Mouse (Mus musculus): ENCODE results near the gene Banf2. TPM values are rescaled to one million over a fixed set of nuclear protein-coding genes. Genes with fewer than 3 reads are reported as not detected.

Banf2 gene
- polyA plus RNA-seq, 1 experiment from 2014 or later, result not detected

DNA sequence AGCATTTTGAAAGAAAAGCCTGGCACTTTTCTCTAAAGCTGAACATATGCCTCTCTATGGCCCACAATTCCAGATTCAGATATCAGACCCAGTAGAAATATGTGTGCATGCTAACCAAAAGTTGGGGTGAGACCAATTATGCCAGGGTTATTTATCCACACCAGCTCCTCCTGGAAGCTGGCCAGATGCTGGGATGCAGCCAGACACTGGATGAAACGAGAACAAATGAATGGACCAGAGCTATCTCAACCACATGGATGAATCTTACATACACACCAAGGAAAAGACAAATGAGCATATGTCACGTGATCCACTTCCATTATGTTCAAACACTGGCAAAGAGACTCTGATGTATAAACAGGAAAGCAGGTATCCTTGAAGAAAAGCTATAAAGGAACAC lies 29.3 kb upstream of the Banf2 start:
- H3K9me3 ChIP-seq (ENCODE audit: control insufficient read depth, low read length), result no peaks in the 10 kb centered on the region
- peaks cover 32% of the 10 kb centered on the region for H3K4me1 ChIP-seq (ENCODE audit: control insufficient read depth, insufficient read depth, low read length)
- ATAC-seq (ENCODE audit: low read depth) (no peak), DNase-seq (ENCODE audit: low spot score) (peak; percentile 18)
- H3K36me3 ChIP-seq (ENCODE audit: control insufficient read depth, insufficient read depth, low read length), result peaks cover 19% of the 10 kb centered on the region; the same call in 1 of the 2 replicates
- H3K27ac ChIP-seq (replicated peaks; ENCODE audit: low read depth, low read length), result no peak overlapping the region
- H3K4me3 ChIP-seq (ENCODE audit: low read depth, low read length), result no peak overlapping the region
- WGBS, result 49% methylated on average over 2 of the region's 2 CpGs
- H3K4me2 ChIP-seq (ENCODE audit: low read depth, low read length), result no peak overlapping the region
- H3K9ac ChIP-seq (ENCODE audit: low read depth, low read length), result no peak overlapping the region
- H3K27me3 ChIP-seq (replicated peaks; ENCODE audit: control insufficient read depth, insufficient read depth, low read length), result no peaks in the 10 kb centered on the region

DNA sequence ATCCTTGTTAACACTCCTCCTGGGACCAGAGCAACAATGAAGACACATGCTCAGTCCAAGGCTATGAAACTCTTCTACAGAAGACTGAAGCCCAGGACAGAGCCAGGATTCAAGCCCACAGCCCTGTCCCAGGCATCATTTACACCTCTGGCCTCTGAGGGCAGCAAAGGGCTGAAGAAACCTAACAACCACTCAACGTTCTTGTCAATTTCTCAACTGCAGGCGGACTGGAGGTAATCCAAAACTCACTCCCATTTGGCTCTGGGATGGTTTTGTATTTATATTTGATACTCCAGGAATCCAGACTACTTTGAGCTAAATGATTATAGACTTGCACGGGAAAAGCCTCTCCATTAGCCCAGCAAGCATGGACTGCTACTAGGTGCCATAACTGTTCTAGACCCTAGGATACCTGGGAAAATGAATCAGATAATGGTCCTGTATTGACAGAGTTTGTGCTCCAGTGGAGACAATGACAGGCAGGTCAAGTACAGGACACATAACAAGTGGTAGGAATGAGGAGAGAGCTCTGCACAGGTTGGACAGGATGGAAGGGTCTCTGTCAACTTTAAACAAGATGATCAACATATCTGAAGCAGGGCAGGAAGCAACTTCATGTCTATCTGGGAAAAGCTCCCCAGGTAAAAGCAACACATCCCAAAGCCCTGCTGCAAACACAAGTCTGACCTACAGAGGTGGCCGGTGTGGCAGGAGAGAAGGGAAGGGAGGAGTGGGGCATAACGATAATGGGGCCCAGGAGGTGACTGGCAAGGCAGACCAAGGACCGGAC lies 27.5 kb upstream of the Banf2 start:
- H3K4me1 ChIP-seq (ENCODE audit: control insufficient read depth, insufficient read depth, low read length), result peaks cover 44% of the 10 kb centered on the region
- DNase-seq (ENCODE audit: low spot score) (peak; percentile 55), ATAC-seq (ENCODE audit: low read depth) (no peak)
- H3K9ac ChIP-seq (ENCODE audit: low read depth, low read length), result no peak overlapping the region
- H3K4me2 ChIP-seq (ENCODE audit: low read depth, low read length), result 0 out of 2 replicates have a peak overlapping the region, but pooled peaks have one; percentile 6
- H3K36me3 ChIP-seq (ENCODE audit: control insufficient read depth, insufficient read depth, low read length), result peaks cover 26% of the 10 kb centered on the region; the same call in 1 of the 2 replicates
- H3K9me3 ChIP-seq (ENCODE audit: control insufficient read depth, low read length), result no peaks in the 10 kb centered on the region
- H3K4me3 ChIP-seq (ENCODE audit: low read depth, low read length), result no peak overlapping the region
- no peaks in the 10 kb centered on the region for H3K27me3 ChIP-seq (replicated peaks; ENCODE audit: control insufficient read depth, insufficient read depth, low read length)
- WGBS, result 59% methylated on average over 6 of the region's 6 CpGs
- no peak overlapping the region for H3K27ac ChIP-seq (replicated peaks; ENCODE audit: low read depth, low read length)

DNA sequence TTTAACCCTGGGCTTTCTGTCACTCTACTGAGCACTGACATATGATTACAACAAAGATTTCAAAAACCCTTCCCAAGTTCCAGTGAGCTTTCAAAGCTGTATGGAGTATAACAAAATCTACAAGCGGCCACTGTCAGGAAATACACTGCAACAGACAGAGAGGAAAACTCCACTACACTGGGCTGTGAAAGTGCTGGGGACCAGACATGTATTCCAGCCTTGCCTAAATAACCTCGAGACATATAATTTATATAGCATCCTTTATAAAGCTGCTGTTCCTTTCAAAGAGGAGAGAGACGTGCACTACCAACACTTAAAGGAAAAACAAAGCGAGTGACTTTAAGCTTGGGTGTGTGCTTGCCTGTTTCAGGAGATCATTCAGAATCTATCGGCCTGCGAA lies 26.2 kb upstream of the Banf2 start:
- ATAC-seq (ENCODE audit: low read depth) (no peak), DNase-seq (ENCODE audit: low spot score) (no peak)
- Histone ChIP-seq H3K36me3 (ENCODE audit: control insufficient read depth, insufficient read depth, low read length) (peaks cover 26% of the 10 kb centered on the region; the same call in 1 of the 2 replicates), H3K4me1 (ENCODE audit: control insufficient read depth, insufficient read depth, low read length) (peaks cover 47% of the 10 kb centered on the region), H3K27me3 (replicated peaks; ENCODE audit: control insufficient read depth, insufficient read depth, low read length) (no peaks in the 10 kb centered on the region), H3K9ac (ENCODE audit: low read depth, low read length) (no peak overlapping the region), H3K9me3 (ENCODE audit: control insufficient read depth, low read length) (no peaks in the 10 kb centered on the region), H3K4me3 (ENCODE audit: low read depth, low read length) (no peak overlapping the region), H3K4me2 (ENCODE audit: low read depth, low read length) (peak overlapping the region; percentile 16; the same call in 1 of the 2 replicates), H3K27ac (replicated peaks; ENCODE audit: low read depth, low read length) (no peak overlapping the region)
- WGBS, result 90% methylated on average over 6 of the region's 6 CpGs

DNA sequence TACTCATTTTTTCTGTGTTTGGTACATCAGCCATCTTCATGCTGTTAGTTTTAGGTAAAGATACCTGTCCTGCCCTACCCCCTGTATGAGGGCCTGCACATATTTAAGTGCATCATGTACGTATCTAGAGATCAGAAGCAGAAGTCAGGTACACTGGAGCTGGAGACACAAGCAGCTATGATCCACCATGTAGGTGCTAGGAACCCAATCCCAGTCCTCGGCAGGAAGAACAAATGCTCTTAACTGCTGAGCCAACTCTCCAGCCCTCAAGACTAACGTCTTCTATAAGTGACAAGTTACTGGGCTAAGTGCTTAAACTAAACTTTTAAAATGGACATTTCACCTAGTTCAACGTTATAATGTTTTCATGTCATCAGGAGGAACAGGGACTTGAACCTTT lies 25.6 kb upstream of the Banf2 start:
- WGBS, result 82% methylated on average over 4 of the region's 4 CpGs
- H3K9ac ChIP-seq (ENCODE audit: low read depth, low read length), result no peak overlapping the region
- ATAC-seq (ENCODE audit: low read depth) (no peak), DNase-seq (ENCODE audit: low spot score) (no peak)
- H3K4me3 ChIP-seq (ENCODE audit: low read depth, low read length), result no peak overlapping the region
- H3K4me1 ChIP-seq (ENCODE audit: control insufficient read depth, insufficient read depth, low read length), result peaks cover 47% of the 10 kb centered on the region
- no peak overlapping the region for H3K27ac ChIP-seq (replicated peaks; ENCODE audit: low read depth, low read length)
- H3K27me3 ChIP-seq (replicated peaks; ENCODE audit: control insufficient read depth, insufficient read depth, low read length), result no peaks in the 10 kb centered on the region
- no peak overlapping the region for H3K4me2 ChIP-seq (ENCODE audit: low read depth, low read length)
- no peaks in the 10 kb centered on the region for H3K9me3 ChIP-seq (ENCODE audit: control insufficient read depth, low read length)
- H3K36me3 ChIP-seq (ENCODE audit: control insufficient read depth, insufficient read depth, low read length), result peaks cover 26% of the 10 kb centered on the region; the same call in 1 of the 2 replicates

DNA sequence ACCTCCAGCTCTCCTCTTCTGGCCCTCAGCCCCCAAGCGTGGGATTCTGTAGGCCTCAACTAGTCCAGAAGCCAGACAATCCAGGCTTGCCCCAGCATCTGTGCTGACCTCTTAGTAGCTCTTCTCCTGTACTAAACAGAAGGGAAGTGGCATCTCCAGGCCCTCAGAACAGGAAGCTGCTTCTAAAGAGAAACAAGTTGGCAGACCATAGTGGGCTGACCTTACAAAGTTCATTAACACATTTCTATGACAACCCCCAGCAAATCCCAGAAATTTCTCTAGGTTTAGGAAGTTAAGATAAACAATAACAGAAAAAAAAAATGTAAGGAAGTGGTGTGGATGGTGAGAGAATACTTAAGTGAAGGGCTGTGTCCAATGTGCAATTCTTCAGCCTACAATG lies 23.8 kb upstream of the Banf2 start:
- DNase-seq (ENCODE audit: low spot score), result no peak
- H3K27me3 ChIP-seq (replicated peaks; ENCODE audit: control insufficient read depth, insufficient read depth, low read length), result no peaks in the 10 kb centered on the region
- peaks cover 21% of the 10 kb centered on the region; the same call in 1 of the 2 replicates for H3K36me3 ChIP-seq (ENCODE audit: control insufficient read depth, insufficient read depth, low read length)
- no peaks in the 10 kb centered on the region for H3K9me3 ChIP-seq (ENCODE audit: control insufficient read depth, low read length)
- peak overlapping the region; percentile 69 for H3K4me2 ChIP-seq (ENCODE audit: low read depth, low read length)
- peak overlapping the region; percentile 95 for H3K4me3 ChIP-seq (ENCODE audit: low read depth, low read length)
- H3K4me1 ChIP-seq (ENCODE audit: control insufficient read depth, insufficient read depth, low read length), result peaks cover 39% of the 10 kb centered on the region
- no peak for ATAC-seq (ENCODE audit: low read depth)
- 0 out of 2 replicates have a peak overlapping the region, but pooled peaks have one; percentile 8 for H3K27ac ChIP-seq (replicated peaks; ENCODE audit: low read depth, low read length)
- 87% methylated on average over 1 of the region's 1 CpGs for WGBS
- H3K9ac ChIP-seq (ENCODE audit: low read depth, low read length), result peak overlapping the region; percentile 99; the same call in 1 of the 2 replicates

DNA sequence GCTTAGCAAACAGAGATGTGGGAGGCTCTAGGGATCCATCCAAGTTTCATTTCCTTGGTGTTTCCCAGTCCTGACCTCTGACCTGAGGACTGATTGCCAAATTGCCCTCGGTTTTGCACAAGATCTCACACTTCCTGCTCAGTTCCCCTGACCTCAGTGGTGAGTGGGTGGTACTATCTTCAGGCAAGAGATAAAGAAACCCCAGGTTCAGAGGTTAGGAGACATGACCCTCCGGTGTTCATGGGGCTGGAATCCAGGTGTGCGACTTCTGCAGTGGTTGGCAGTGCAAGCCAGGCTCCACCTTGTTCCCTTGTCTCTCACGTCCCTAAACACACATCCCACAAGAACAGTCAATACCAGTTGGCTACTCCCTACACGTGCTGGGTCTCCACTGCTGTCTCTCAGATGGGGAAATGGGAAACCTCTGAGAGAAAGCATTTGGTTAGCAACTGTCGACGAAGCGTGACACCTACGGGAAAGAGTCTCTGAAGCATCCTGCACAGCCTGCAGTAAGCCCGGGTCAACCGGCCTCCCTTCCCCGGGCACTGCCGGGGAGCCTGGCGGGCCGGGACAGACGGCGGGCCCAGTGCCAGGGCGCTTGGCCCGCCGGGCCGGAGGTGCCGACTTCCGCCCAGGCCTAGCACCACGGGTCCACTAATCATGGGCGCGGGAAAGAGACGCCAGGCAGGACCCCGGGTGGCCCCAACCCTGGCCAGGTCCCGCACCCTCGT lies 23.1 kb upstream of the Banf2 start:
- peaks cover 21% of the 10 kb centered on the region; the same call in 1 of the 2 replicates for H3K36me3 ChIP-seq (ENCODE audit: control insufficient read depth, insufficient read depth, low read length)
- no peaks in the 10 kb centered on the region for H3K27me3 ChIP-seq (replicated peaks; ENCODE audit: control insufficient read depth, insufficient read depth, low read length)
- peak overlapping the region; percentile 95 for H3K4me3 ChIP-seq (ENCODE audit: low read depth, low read length)
- peak overlapping the region; percentile 98 for H3K27ac ChIP-seq (replicated peaks; ENCODE audit: low read depth, low read length)
- H3K9ac ChIP-seq (ENCODE audit: low read depth, low read length), result peak overlapping the region; percentile 99
- H3K4me2 ChIP-seq (ENCODE audit: low read depth, low read length), result peak overlapping the region; percentile 69
- 3% methylated on average over 23 of the region's 30 CpGs for WGBS
- peaks cover 35% of the 10 kb centered on the region for H3K4me1 ChIP-seq (ENCODE audit: control insufficient read depth, insufficient read depth, low read length)
- H3K9me3 ChIP-seq (ENCODE audit: control insufficient read depth, low read length), result no peaks in the 10 kb centered on the region
- ATAC-seq (ENCODE audit: low read depth) (no peak), DNase-seq (ENCODE audit: low spot score) (peak; percentile 39)

DNA sequence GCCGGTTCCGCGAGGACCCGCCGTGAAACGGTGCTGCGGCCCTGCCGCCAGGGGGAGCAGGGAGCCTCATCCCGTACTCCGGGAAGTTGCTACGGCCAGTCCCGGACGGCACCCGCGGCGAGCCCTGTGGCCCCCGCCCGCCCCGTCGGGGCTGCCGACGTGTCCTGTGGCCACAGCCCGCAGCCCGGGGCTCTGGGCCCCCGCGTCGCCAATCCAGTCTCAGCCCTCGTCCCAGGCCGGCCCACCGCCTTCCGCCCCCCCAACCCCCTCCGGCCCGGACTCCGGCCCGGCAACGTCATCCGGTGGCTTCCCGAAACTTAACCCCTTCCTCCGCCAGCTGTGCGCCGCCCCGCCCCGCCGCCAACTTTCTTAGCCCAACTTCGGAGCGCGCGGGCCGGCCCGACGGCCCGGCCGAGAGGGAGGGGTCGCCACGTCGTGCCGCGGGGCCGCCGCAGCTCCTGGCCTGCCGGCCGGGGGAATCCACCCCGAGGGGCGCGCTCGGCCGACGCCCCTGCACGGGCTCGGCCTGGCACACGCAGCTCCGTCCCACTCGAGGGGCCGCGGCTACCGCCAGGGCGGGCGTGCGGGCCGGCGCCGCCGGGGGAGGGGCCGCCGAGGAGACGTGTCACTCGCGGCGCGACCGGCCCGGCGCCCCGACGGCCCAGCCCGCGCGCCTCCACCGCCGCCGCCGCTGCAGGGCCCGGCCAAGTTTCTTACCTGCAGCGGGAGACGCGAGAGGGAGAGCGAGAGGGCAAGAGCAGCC lies 22.4 kb upstream of the Banf2 start:
- Histone ChIP-seq H3K4me2 (ENCODE audit: low read depth, low read length) (peak overlapping the region; percentile 69), H3K9me3 (ENCODE audit: control insufficient read depth, low read length) (no peaks in the 10 kb centered on the region), H3K27ac (replicated peaks; ENCODE audit: low read depth, low read length) (peak overlapping the region; percentile 98), H3K4me3 (ENCODE audit: low read depth, low read length) (peak overlapping the region; percentile 95), H3K27me3 (replicated peaks; ENCODE audit: control insufficient read depth, insufficient read depth, low read length) (no peaks in the 10 kb centered on the region), H3K36me3 (ENCODE audit: control insufficient read depth, insufficient read depth, low read length) (peaks cover 21% of the 10 kb centered on the region; the same call in 1 of the 2 replicates), H3K9ac (ENCODE audit: low read depth, low read length) (peak overlapping the region; percentile 99), H3K4me1 (ENCODE audit: control insufficient read depth, insufficient read depth, low read length) (peaks cover 27% of the 10 kb centered on the region)
- WGBS, result 1% methylated on average over 15 of the region's 107 CpGs
- ATAC-seq (ENCODE audit: low read depth), result peak; percentile 20
- peak; percentile 86 for DNase-seq (ENCODE audit: low spot score)

DNA sequence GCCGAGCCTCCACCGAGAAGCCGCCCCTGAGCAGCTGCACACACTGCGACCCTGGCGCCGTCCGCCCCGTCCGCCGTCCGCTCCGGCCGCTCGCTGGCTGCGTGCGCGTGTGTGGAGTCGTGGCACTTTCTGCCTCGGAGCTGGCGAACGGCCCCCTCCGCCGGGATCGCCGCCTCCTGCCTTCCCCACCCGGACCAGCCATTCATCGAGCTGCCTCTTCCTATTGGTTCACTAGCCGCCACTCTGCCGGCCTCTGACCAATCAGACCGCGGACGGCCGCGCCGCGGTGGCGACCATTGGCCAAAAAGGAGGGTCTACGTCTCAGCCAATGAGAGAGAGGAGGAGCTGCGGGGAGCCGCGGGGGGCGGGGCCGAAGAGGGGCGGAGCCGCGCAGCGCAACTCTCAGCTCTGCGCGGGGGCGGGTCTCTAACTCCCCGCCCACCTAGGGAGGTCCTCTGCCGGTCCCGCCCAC lies 21.7 kb upstream of the Banf2 start, which contains the start of gene Rrbp1:
Gene Rrbp1, minus strand, starts transcription at position 184 of the 472 bp plus-strand sequence.
- peak; percentile 98 for DNase-seq (ENCODE audit: low spot score)
- Histone ChIP-seq H3K9ac (ENCODE audit: low read depth, low read length) (peak within 1 kb of the TSS; percentile 99), H3K27ac (replicated peaks; ENCODE audit: low read depth, low read length) (peak within 1 kb of the TSS; percentile 98), H3K4me2 (ENCODE audit: low read depth, low read length) (peak within 1 kb of the TSS; percentile 69), H3K9me3 (ENCODE audit: control insufficient read depth, low read length) (no peaks in the 10 kb centered on the region), H3K4me1 (ENCODE audit: control insufficient read depth, insufficient read depth, low read length) (peaks cover 21% of the 10 kb centered on the region), H3K36me3 (ENCODE audit: control insufficient read depth, insufficient read depth, low read length) (peaks cover 21% of the 10 kb centered on the region; the same call in 1 of the 2 replicates), H3K27me3 (replicated peaks; ENCODE audit: control insufficient read depth, insufficient read depth, low read length) (no peaks in the 10 kb centered on the region), H3K4me3 (ENCODE audit: low read depth, low read length) (peak within 1 kb of the TSS; percentile 95)
- ATAC-seq (ENCODE audit: low read depth), result peak; percentile 99
- under 1% methylated on average over 18 of the region's 53 CpGs for WGBS

Data from embryonic facial prominence, embryonic 14.5 days (tissue).